Mouse (Mus musculus) thymus, postnatal 10 days (tissue): ENCODE data around the gene Ciz1.
"Not testable (repeated sequence)": the region's sequence is repeated elsewhere in the genome, so short reads cannot be mapped to it uniquely, and the experiment has no call there.

Source experiments
- DNase-seq, 2 experiments: peaks; one replicate each; pipeline ENCODE4 v3.0.0; 2021; ENCODE audit warnings: low spot score in 2 of 2

Gene Ciz1

DNA sequence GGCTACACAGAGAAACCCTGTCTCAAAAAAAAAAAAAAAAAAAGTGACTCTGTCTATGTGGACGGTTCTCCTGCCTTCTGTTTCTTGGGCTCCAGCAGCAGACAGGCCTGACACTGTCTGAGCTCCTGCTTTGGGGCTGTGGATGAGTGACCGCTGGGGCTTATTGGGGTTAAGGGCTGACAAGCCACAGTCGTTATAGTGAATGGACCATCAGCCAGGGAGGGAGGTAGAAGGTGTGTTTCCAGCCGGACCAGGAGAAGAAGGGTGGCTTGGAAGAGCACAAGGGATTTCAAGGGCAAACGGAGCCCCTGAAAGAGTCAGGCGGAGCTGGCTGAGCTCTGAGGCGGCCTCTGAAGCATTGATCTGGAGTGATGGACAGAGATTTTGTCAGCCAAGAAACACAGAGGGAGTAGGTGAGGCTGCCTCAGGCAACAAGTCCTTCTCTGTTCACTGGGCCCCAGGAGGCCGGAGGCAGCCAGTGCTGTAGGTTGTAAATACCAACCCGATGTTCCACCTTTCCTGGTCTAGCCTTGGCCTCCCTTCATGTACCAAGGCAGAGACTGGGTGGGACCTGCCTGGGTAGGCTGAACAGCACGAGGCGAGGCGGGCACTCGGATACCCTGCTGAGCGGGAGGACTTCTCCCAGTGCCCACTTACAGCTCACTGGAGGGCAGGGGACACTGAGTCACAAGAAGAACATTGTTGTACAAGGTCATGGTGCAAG, 7.4 kb upstream of the Ciz1 start:
- no peak for DNase-seq

DNA sequence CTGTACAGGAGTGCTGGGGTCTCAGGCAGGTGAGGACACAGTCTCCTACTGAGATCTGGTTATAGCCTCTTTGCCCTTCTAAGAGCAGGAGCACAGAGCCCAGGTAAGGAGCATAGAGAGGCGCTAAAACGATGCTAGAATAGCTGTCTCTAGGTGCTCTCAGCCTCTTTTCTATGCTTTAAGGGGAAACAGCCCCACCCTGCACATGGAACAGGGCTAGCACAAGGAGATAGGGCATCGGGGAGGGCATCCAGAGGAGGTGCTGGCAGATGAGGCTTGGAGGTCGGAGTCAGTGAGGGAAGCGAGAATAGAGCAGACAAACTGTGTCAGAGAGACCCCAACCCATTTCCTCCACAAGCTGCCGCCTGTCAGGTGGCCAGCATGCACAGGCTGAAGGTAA, 5.1 kb upstream of the Ciz1 start:
- DNase-seq: no peak

DNA sequence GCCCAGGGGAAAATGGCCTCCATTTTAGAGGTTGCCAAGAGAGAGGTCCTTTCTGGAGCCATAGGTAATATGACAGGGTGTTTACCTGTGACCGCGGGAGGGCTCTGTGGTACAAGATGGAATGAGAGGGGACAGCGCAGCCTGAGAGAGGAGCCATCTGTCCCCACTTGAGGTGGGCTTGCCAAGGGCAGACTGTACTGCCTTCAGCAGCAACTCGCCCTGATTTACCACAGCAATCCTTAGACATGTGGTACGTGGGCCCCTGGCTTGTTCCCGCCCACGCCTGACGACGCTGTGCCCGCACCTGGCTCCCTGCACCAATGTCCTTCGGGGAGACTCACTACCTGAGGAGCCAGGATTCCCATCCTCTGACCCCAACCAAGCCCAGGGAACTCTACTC, 3.8 kb upstream of the Ciz1 start:
- no peak for DNase-seq

DNA sequence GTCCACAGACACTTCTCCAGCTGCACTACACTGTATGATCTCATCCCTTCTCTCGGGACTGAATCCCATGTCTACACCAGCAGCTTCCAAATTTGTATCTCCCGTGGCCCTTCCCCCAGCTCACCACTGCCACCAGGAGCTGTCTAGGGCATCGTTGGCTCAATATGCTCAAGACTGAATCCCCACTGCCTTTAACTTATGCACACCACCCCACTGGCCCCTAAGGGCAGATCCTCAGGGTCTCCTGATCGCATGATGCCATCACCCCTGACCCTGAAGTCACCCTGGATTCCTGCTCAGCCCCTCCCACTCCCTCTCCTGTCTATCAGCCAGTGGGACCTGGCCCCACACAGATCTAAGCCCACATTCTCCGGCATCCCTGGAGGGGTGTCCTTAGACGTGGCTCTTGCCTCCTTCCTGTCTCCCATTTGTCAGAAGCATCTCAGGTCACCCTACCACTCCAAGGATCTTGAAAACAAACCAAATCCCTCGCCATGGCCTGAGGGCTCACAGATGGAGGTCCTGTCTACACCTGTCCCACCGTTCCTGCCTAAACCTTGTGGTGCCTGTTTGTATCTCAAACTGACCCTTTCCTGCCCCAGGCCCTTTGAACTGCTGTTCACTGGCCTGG, 2.4 kb upstream of the Ciz1 start:
- no peak for DNase-seq

DNA sequence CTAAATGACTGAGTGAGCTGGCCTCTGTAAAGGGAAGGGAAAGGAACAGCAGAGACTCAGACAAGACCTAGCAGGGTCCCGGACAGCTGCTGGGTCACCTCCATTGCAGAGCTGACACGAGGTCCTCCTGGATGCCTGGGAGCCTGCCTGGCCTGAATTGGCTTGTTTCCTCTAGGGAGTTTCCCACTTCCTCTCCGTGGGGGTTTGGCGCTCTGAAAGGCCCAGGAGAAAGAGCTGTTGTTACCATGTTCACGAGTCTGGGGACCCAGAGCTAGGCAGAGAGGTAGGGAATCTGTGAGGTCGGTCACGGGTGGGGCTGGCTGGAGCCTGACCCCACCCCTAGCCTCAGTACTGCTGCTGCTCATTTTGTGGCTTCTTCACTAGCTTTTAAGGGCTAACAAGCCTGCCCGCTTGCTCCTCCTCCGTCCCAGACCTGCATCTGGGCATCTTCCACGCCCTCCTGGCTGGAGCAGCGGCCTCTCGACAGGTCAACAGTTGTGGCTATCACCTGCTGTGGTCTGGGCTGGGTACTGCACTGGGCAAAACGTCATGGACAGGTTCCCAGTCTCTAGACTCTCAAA, 1.6 kb upstream of the Ciz1 start:
- DNase-seq: no peak

DNA sequence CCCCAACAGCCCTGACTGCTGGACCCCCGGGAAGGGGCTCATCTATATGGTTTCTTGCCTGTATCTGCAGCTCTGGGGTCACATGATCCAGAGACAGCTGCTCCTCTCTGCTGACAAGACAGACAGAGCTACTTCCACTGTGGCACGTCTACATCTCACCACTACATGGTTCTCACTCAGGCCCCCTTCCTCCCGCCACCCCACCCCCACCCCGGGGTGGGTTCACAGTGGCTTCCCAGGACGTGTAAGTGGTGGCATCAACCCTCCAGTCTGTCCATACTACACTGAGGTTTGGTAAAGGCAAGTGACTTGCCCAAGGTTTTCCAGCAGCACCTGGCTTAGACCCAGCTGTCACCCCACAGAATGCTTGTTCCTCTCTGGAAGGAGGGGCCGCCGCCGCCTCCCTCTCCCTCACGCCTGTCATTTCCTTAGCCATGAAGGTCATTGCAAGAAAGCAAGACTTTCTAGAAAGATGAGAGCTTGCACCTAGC, 611 bp upstream of the Ciz1 start:
- no peak for DNase-seq

DNA sequence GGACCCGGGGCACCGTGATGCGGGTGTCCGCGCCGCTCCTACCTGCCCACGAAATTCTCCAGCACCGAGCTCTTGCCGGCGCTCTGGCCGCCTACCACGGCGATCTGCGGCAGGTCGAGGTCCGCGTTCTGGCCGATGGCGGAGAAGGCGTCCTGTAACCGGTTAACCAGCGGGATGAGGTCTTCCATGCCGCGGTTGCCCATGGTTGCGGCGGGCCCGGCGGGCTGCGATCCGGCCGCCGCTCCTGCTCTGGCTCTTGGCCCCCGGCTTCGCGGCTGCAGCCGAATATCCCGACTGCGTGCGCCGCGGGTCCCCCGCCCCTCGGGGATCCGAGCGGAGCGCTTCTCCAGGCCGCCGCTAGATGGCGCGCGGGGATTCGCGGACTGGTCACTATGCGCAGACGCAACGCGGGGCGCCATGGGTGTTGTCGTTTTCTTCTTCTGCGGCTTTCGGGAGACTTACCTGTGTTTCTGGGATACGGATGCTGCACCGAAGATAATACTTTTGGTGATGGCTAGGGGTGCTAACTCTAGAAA, 948 bp downstream of the Ciz1 start, which contains the start of gene Dnm1:
Gene Dnm1 (minus strand): TSS at position 332 of the 536 bp plus-strand sequence.
- peak; percentile 68 to 90 for DNase-seq

DNA sequence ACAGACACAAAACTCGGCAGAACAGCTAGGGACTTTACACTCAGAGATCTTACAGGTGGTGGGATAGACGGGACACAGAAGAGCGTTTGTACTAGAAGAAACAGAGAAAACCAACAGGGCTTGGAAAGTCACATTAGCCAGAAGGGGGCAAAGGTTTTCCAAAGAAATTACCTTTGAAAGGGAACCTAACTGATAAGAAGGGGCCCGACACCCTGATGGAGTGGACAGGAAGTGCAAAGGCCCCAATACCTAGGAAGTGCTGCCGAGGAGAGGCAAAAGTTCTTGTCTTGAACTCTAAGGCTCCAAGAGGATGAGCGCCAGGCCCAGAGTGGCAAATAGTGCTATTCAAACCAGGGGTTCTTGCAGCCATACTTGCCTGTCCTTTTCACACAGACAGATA, 1.7 kb downstream of the Ciz1 start:
- DNase-seq: no peak

DNA sequence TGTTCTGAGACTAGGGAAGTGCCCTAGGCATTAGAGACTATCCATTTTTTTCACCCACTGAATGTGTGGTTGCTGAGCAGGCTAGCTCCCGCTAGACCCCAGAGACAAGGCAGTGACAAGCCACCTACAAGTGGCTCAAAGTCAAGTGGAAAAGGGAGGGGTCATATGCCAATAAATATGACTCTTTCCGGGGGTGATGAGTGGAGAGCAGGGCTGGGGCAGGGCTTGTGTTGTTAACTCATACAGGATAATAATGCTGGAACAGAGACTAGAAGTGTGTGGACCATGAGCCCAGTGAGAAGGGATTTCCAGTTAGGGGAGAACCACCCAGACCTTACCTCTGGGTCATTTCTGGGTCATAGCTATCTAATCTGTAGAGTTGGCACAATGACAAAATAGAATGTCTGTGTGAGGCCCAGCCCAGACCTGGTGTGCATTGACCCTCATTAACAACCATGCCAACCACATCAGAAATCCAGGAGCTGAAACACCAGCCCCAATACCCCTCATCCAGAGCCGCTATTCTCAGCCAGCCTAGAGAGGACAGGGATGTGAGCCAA, 2.3 kb downstream of the Ciz1 start:
- DNase-seq: no peak

DNA sequence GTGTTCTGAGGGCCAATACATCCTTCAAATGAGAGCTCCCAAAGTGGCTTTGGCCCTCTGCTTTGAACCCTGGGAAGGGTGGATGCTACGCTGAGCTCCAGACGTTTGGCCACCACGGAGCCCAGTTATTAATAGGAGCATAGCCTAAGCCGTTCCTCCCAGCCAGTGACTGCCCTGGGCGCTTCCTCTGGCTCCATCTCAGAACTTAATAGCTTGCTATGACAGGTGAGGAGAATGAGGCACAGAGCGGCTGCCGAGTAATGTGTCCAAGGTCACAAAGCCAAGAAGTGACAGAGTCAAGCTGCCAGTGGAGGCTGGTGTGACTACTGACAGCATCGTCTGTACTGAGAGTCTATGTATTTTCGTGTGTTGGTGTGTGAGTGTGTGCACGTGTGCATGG, 4.1 kb downstream of the Ciz1 start:
- DNase-seq: no peak

DNA sequence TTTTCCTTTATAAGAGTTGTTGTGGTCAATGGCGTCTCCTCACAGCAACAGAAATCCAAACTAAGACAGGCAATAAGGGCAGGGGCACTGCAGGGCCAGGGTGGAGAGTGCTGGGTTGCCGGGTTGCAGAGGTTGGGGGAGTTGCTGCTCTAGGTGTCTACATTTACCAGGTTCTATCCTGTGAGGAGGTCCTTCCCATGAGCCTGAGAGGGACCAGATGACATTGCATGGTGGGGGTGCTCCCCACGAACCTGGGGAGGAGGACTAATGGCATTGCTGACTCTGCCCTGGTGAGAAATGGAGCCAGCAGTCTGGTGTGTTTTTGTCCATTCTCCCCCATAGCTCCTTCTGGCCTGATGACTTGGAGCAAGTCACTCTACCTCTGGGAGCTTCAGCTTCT, 5.6 kb downstream of the Ciz1 start:
- no peak for DNase-seq

DNA sequence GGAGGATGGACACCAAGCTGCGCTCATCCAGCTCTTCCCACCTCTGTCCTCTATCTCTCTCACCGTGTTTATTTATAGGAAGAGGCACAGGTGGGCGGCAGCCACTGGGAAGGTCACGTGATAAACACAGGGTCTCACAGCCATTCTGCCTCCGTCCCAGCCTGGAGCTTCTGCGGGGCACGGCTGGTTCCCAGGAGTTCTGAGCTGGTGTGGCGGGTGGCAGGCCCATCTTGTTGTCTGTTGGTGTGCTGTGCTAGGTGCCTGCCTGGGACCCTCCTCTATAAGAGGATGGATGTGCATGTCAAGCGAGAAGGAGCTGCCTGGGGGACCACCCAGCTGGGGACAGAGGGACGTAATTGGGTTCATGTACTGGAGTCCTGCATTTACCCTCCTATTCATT, 6.3 kb downstream of the Ciz1 start:
- DNase-seq: no peak

DNA sequence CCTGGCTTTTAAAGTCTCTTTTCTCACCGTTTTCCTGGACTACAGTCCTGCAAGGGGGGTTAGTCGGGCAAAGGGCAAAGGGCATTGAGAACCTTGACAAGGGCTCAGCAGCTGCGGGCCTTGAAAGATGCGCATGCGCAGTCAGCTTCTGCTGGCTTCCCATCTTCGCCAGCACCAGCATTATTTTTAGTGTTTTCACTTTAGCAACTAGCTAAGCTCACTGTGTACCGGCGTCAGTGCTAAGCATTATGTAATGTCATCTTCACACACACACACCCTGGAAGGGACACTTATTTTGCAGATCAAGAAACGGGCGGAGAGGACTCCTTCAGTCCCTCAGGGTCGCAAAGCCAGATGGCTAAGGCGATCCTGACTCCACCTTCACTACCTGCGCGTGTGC, 8.6 kb downstream of the Ciz1 start:
- DNase-seq: peak; percentile 38 to 64

DNA sequence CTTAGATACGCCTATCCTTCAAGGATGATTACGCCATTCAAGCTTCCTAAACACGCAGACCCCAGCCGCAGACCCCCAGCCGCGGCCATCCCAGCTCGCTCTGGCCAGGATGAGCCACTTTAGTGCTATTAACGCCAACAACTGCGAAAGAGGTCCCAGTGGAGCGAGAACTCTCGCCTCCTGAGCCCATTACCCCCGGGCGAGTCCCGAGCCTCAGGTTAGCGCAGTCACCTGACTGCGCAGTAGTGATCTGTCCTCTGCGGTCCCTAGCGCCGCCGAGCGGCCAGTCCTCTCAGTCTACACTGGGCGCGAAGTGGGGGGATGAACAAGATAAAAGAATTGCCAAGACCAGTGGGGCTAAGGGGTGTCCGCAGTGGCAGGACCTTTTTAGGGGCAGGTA, 9.3 kb downstream of the Ciz1 start:
- peak in 1 of 2 experiments; percentile 41 for DNase-seq

DNA sequence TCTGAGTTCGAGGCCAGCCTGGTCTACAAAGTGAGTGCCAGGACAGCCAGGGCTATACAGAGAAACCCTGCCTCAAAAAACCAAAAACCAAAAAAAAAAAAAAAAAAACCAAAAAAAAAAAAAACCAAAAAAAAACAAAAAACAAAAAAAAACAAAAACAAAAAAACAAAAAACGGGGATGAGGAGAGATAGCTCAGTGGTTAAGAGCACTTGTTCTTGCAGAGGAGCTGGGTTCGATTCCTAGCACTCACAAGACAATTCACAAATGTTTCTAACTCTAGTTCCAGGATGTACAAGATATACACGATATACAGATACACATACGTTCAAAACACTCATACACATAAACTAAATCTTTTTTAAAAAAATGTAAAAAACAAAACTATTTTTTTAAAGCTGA, 10.1 kb downstream of the Ciz1 start:
- not testable (repeated sequence) for DNase-seq

DNA sequence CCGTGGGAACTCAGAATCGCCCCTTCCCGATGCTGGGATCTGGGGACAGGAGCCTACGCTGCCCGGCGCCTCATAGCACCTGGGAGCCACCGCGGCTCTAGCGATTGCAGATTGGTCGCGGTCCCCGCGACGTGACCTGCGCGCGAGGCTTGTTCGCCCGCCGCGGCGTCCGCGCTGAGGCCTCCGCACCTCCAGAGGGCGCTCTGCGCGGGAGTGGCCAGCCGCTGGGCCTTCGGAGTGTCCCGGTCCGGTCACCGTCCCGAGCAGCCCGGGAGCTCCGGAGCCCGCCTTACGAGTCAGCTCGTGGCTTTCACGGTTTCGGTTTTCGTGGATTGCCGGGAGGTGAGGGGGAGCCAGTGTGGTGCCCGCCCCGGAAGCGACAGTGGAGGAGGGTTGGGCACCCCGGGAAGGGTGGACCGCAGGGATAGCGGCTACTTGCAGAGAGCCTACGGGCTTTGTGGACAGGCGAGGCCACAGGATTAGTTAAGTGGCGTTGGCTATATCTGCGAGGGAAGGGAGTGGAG, 10.8 kb downstream of the Ciz1 start:
- DNase-seq: peak; percentile 69 to 85

DNA sequence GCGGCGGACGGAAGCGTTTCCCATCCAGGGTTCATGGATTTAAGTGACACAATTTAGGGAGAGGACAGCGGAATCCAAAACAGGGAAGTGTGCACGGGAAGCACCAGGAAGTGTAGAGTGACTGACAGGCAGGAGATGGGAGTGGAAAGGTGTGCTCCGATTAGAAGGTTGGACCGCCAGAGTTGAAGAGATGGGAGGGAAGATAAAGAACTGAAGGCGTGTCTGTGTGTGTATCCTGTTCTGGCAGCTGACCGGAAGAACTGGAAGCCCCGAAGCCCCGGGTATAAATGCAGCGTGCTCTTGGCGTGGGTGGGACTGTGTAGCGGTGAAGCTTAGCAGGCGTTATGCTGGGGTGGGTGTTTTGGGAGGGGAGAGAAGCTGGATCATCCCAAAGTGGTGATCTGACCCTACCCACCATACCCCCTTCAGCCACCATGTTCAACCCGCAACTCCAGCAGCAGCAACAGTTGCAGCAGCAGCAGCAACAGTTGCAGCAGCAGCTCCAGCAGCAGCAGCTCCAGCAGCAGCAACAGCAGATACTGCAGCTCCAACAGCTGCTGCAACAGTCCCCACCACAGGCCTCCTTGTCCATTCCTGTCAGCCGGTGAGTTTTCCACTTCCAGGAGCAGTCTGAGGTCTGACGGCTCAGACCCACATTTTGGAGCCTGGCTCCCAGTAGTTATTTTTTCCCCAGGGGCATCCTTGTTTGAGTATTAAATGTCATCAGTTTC, 11.4 kb downstream of the Ciz1 start:
- peak in 1 of 2 experiments; percentile 17 for DNase-seq

DNA sequence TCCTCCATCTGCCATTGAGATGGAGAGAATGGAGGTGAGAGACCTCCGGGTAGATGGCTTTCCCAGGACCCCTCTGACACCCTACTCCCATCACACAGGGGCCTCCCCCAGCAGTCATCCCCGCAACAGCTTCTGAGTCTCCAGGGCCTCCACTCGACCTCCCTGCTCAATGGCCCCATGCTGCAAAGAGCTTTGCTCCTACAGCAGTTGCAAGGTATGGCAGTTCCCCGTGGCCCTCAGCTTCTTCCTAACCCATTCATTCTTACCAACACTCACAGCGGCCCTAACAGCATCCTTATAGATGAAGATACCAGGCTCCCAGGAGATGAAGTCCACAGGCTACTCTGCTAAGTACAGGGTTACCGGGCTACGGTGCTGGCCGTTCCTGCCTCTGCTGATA, 12.0 kb downstream of the Ciz1 start:
- no peak for DNase-seq

DNA sequence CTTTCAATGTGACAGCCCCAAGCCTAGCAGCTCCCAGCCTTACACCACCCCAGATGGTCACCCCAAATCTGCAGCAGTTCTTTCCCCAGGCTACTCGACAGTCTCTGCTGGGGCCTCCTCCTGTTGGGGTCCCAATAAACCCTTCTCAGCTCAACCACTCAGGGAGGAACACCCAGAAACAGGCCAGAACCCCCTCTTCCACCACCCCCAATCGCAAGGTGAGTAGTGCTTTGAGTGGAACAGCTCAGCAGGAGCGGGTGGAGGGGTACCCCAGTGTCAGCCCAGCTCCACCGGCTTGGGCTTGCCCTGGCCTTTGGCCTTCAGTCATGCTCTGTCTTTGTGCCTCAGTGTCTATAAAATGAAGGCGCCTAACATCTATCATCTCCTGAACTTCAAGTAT, 15.2 kb downstream of the Ciz1 start:
- DNase-seq: no peak

DNA sequence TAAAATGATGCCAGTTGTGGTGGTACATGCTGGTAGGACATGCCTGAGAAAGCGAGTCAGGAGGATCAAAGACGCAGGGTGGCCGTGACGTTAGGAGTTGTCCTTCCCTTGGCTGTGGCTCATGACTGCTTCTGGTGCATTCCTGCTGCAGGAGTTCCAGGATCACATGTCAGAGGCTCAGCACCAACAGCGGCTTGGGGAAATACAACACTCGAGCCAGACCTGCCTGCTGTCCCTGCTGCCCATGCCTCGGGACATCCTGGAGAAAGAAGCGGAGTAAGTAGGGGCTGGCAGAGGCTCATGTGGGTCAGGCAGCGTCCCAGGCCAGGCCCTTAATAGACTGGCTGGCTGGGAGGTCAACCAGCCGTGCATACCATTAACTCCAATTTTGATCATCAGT, 22.1 kb downstream of the Ciz1 start:
- DNase-seq: no peak

DNA sequence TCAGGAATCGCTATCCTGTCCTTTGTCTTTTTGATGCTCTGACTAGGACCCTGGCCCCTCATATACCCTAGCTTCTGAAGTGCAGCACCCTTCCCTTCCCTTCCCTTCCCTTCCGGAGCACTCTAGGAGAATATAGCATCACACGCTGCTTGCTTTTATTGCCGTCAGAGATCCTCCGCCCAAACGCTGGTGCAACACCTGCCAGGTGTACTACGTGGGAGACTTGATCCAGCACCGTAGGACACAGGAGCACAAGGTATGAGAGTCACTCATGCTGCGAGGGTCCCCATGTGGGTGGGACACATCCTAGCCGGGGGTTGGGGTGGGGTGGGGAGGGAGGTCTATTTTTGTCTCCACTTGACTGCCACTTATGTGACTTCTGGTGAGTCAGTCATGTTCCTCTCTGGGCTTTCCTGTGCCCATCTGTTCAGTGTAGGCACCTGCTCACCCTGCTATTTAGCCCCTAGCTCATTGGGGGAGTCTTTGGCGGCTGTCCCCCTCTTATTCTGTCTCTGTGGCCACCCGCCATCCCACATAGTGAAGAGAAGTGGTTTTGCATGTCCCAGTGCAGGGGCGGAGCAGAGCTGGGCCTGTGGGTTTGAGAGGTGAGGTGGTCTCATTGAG, 23.3 kb downstream of the Ciz1 start:
- DNase-seq: no peak
